Comparison of ENCODE assay signal across 8 mouse cellular contexts in genomic region chr1:58424551-58424950, GRCm38 (mm10). TPM values are rescaled to one million over a fixed set of nuclear protein-coding genes. Genes with fewer than 3 reads are reported as not detected.
DNase-seq lines count a peak whose midpoint lies in the region; ATAC-seq lines count a peak whose summit lies in the region.
"Had no signal": no experiment of that assay in that cellular context is flagged by ENCODE, and none has a peak within 500 bp of the region (broad histone marks: within the 10 kb centered on the region; RNA-seq: fewer than 3 reads in every experiment).

No protein-coding gene starts in this region.

- DNase-seq in heart, postnatal 4 days, result no peak
- no peak for DNase-seq in neural tube, embryonic 11.5 days (ENCODE audit: low spot score)
- DNase-seq in neural tube, embryonic 10.5 days (ENCODE audit: extremely low spot score, low spot score), result no peak
- no peak for DNase-seq in adrenal gland, adult 8-10 months
- DNase-seq in urinary bladder, postnatal 14 days (ENCODE audit: low spot score), result no peak

- H3K36me3 ChIP-seq in heart, embryonic 15.5 days, result peaks cover 16% of the 10 kb centered on the region
- H3K36me3 ChIP-seq in neural tube, embryonic 11.5 days (ENCODE audit: control insufficient read depth, insufficient read depth, low read length), result peaks cover 2% of the 10 kb centered on the region; the same call in 1 of the 2 replicates
- H3K36me3 ChIP-seq in hindbrain, embryonic 15.5 days, result peaks cover 10% of the 10 kb centered on the region

- H3K4me2 ChIP-seq in heart, embryonic 15.5 days, result 0 out of 2 replicates have a peak overlapping the region, but pooled peaks have one; percentile 46
- H3K4me2 ChIP-seq in neural tube, embryonic 11.5 days (ENCODE audit: low read depth), result no peak overlapping the region
- peak overlapping the region; percentile 50; the same call in 1 of the 2 replicates for H3K4me2 ChIP-seq in hindbrain, embryonic 15.5 days

- no peaks in the 10 kb centered on the region for H3K27me3 ChIP-seq in heart, embryonic 15.5 days
- no peaks in the 10 kb centered on the region for H3K27me3 ChIP-seq in neural tube, embryonic 11.5 days (ENCODE audit: control insufficient read depth, insufficient read depth, low read length)
- H3K27me3 ChIP-seq in hindbrain, embryonic 15.5 days, result no peaks in the 10 kb centered on the region
- H3K27me3 ChIP-seq: neural tube, embryonic 12.5 days had no signal

- H3K9me3 ChIP-seq in heart, embryonic 15.5 days (replicated peaks), result no peaks in the 10 kb centered on the region
- no peaks in the 10 kb centered on the region for H3K9me3 ChIP-seq in neural tube, embryonic 11.5 days (ENCODE audit: control insufficient read depth, low read length)
- no peaks in the 10 kb centered on the region for H3K9me3 ChIP-seq in hindbrain, embryonic 15.5 days
- H3K9me3 ChIP-seq: neural tube, embryonic 12.5 days had no signal

- peak overlapping the region; percentile 99; the same call in 1 of the 2 replicates for H3K4me3 ChIP-seq in heart, embryonic 15.5 days
- H3K4me3 ChIP-seq in neural tube, embryonic 11.5 days (ENCODE audit: low read depth, low read length), result no peak overlapping the region
- no peak overlapping the region for H3K4me3 ChIP-seq in hindbrain, embryonic 15.5 days

- ATAC-seq in heart, embryonic 15.5 days (replicated peaks; ENCODE audit: insufficient number of reproducible peaks, insufficient read depth, low FRiP score, low read depth), result no peak
- 0 out of 2 replicates have a peak, but pooled peaks have one; percentile 3 for ATAC-seq in neural tube, embryonic 11.5 days (ENCODE audit: insufficient read depth, low FRiP score, low TSS enrichment)
- ATAC-seq in hindbrain, embryonic 15.5 days (ENCODE audit: low FRiP score, low read depth), result no peak

- peaks cover 22% of the 10 kb centered on the region for H3K4me1 ChIP-seq in heart, embryonic 15.5 days (replicated peaks)
- peaks cover 3% of the 10 kb centered on the region; the same call in 1 of the 2 replicates for H3K4me1 ChIP-seq in neural tube, embryonic 11.5 days (ENCODE audit: control insufficient read depth, insufficient read depth, low read length)
- H3K4me1 ChIP-seq in hindbrain, embryonic 15.5 days (replicated peaks), result peaks cover 22% of the 10 kb centered on the region

- H3K9ac ChIP-seq in heart, embryonic 15.5 days, result no peak overlapping the region
- H3K9ac ChIP-seq in neural tube, embryonic 11.5 days (ENCODE audit: low read length), result no peak overlapping the region
- no peak overlapping the region for H3K9ac ChIP-seq in hindbrain, embryonic 15.5 days

- H3K27ac ChIP-seq in heart, embryonic 15.5 days, result no peak overlapping the region
- H3K27ac ChIP-seq in neural tube, embryonic 11.5 days (ENCODE audit: low read depth, low read length), result no peak overlapping the region
- H3K27ac ChIP-seq in hindbrain, embryonic 15.5 days (replicated peaks), result peak overlapping the region; percentile 99; the same call in 1 of the 2 replicates

- WGBS in heart, embryonic 15.5 days, result 85% methylated on average over 3 of the region's 3 CpGs
- WGBS in neural tube, embryonic 11.5 days, result 86% methylated on average over 3 of the region's 3 CpGs
- WGBS in hindbrain, embryonic 15.5 days, result 80% methylated on average over 3 of the region's 3 CpGs

RNA-seq across cellular contexts. Expression of gene Clk1, which starts 0.7 kb away (rescaled TPM):
- polyA plus RNA-seq in heart, embryonic 15.5 days (2015; fragmentation: Nextera tagmentation; extraction: Ambion mirVana), result 125 and 126 TPM in 2 replicates
- total RNA-seq in heart, postnatal 4 days (2021), result 10 to 100 TPM; 60.7 to 61.5 TPM
- 146 and 155 TPM in 2 replicates for polyA plus RNA-seq in neural tube, embryonic 11.5 days (2014; fragmentation: Nextera tagmentation; extraction: Ambion mirVana)
- 145 and 151 TPM in 2 replicates for polyA plus RNA-seq in hindbrain, embryonic 15.5 days (2015; fragmentation: Nextera tagmentation; extraction: Ambion mirVana)
- 100 to 1,000 TPM in 3 of 4 experiments, 10 to 100 TPM in 1; 95.7 to 222 (median 184) TPM for total RNA-seq in adrenal gland, adult 8-10 months (2022)

RNA-seq across cellular contexts. Expression of gene Nif3l1, which starts 20.4 kb away (rescaled TPM):
- 21.2 and 25.0 TPM in 2 replicates for polyA plus RNA-seq in heart, embryonic 15.5 days (2015; fragmentation: Nextera tagmentation; extraction: Ambion mirVana)
- total RNA-seq in heart, postnatal 4 days (2021), result 10 to 100 TPM; 13.7 to 18.4 TPM
- polyA plus RNA-seq in neural tube, embryonic 11.5 days (2014; fragmentation: Nextera tagmentation; extraction: Ambion mirVana), result 67.8 and 68.5 TPM in 2 replicates
- 48.7 and 50.5 TPM in 2 replicates for polyA plus RNA-seq in hindbrain, embryonic 15.5 days (2015; fragmentation: Nextera tagmentation; extraction: Ambion mirVana)
- total RNA-seq in adrenal gland, adult 8-10 months (2022), result 10 to 100 TPM; 20.9 to 27.8 (median 26.4) TPM

RNA-seq across cellular contexts. Expression of gene Ppil3, which starts 20.7 kb away (rescaled TPM):
- polyA plus RNA-seq in heart, embryonic 15.5 days (2015; fragmentation: Nextera tagmentation; extraction: Ambion mirVana), result 28.7 and 34.7 TPM in 2 replicates
- 10 to 100 TPM; 18.9 to 19.8 TPM for total RNA-seq in heart, postnatal 4 days (2021)
- polyA plus RNA-seq in neural tube, embryonic 11.5 days (2014; fragmentation: Nextera tagmentation; extraction: Ambion mirVana), result 60.0 and 67.6 TPM in 2 replicates
- 51.8 and 52.4 TPM in 2 replicates for polyA plus RNA-seq in hindbrain, embryonic 15.5 days (2015; fragmentation: Nextera tagmentation; extraction: Ambion mirVana)
- 10 to 100 TPM; 37.9 to 44.4 (median 41.1) TPM for total RNA-seq in adrenal gland, adult 8-10 months (2022)

RNA-seq across cellular contexts. Expression of gene Bzw1, which starts 31.9 kb away (rescaled TPM):
- 178 and 181 TPM in 2 replicates for polyA plus RNA-seq in heart, embryonic 15.5 days (2015; fragmentation: Nextera tagmentation; extraction: Ambion mirVana)
- total RNA-seq in heart, postnatal 4 days (2021), result 100 to 1,000 TPM; 135 to 136 TPM
- polyA plus RNA-seq in neural tube, embryonic 11.5 days (2014; fragmentation: Nextera tagmentation; extraction: Ambion mirVana), result 535 and 540 TPM in 2 replicates
- 314 and 328 TPM in 2 replicates for polyA plus RNA-seq in hindbrain, embryonic 15.5 days (2015; fragmentation: Nextera tagmentation; extraction: Ambion mirVana)
- total RNA-seq in adrenal gland, adult 8-10 months (2022), result 100 to 1,000 TPM; 104 to 116 (median 109) TPM
